Mouse (Mus musculus): ENCODE results near the gene Bcl2l11. TPM values are rescaled to one million over a fixed set of nuclear protein-coding genes. Genes with fewer than 3 reads are reported as not detected.

Gene Bcl2l11
- total RNA-seq, 2 experiments from 2014 or later: 3.7 to 5.8 TPM

DNA sequence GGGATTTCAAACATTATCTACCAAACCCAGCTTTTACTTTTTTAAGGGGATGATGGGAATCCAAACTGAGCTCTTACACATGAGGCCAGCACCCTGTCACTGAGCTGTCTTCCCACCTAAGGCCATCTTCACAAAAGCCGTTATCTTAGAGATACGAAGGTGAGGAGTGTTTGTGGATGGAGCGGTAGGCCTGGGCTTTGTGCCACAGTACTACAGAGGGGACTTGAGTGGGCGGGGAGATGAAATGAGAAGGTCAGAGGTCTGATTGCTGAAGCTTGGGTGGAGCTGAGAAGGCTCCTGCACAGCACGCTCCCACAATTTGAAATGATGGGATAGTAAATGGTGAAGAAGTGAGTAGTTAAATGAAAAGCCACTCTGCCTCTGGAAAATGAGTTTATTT, 21.0 kb upstream of the Bcl2l11 start:
- intact Hi-C loops (cut with DNase I): no loop called here

DNA sequence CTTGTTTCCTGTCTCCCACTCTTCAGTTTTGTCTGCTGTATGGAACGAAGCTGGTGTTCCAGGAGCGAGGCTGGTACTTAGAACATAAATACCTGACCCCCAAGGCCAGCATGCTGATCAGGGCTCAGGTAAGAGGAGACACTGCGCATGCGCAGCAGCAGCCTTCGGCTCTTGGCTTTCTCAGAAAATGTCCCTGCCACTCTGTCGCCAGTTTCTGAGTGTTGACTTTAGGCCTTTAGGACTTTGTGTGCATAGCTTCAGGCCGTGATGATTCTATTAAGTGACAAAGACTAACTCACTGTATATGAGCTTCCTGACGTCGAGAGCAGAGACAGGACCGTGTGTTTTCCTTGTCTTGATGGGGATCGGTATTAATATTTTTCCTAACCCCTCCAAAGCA, 20.2 kb upstream of the Bcl2l11 start:
- DNase-seq: no peak
- intact Hi-C loops (cut with DNase I): no loop called here

More for the DNA sequence above, 21.0 kb upstream of the Bcl2l11 start:
- no peak for DNase-seq

DNA sequence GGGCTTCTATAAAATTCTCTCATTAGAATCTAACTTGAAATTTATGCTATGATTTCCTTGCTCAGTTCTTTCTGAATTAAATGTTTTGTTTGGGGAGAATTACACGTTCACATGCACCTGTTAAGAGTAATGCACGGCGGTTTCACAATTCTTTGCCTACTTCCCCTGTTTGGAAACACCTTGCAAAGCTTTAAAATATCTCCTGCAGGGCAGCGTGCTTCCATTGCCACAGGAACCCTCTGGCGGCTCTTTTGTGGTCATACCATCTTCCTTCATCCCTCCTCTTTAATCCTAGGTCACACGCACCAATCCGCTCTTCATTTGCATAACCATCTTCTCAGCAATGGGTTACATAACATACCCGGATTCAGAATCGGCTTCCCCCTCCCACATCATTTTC, 14.3 kb upstream of the Bcl2l11 start:
- intact Hi-C loops (cut with DNase I): no loop called here

DNA sequence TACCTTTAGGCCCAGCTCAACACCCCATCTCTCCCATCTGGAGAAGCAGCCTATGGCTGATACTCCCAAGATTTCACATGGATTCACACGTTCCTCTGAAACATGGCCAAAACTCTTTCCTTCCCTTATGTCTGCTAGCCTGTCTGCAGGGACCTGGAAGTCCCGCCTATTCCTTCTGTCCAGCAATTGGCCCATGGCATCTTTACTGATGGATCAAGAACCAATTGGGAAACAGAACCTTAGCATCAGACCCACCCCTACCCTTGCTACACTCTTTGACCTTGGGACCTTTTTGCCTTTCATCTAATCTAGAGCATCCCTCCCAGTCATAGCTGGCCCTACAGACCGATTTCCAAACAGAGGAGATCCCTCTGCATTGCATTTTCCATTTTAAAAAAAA, 11.2 kb upstream of the Bcl2l11 start:
- intact Hi-C loops (cut with DNase I): no loop called here
- DNase-seq: no peak

More for the DNA sequence above, 14.3 kb upstream of the Bcl2l11 start:
- DNase-seq: no peak

DNA sequence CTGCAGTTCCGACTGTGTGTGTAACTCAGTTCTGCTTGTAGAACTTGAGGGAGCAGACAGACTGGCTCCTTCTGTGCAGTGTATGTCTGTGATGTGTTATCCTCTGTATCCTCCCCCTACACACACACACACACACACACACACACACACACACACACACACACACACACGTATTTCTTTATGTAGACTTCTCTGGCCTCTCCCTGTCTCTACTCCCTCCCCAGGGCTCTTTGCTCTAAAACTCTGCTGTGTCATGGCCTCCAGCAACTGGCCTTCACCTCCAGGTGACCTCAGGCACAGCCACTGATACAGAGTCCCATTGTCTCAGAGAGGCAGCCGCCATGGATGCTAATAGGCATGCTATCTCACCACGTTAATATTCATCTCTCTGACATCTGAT, 10.3 kb upstream of the Bcl2l11 start:
- no peak for DNase-seq

DNA sequence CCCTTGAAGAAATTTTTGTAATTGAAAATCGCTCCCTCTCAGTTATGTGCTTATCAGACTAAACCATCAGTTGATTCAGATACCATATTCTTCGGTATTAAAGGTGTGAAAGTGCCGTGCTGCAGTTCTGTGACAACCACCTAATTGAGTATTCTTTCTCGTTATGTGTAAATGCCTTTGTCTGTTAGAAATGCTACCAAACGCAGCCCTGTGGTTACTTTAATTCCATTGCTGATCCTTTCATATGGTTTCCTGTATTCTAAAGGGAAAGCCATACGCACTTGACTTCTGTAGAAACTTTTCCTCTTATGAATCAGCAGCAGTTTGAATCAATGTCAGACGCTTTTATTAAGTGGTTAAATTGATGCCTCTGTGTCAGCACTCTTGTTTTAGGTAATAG, 8.2 kb upstream of the Bcl2l11 start:
- intact Hi-C loops (cut with DNase I): no loop called here
- no peak for DNase-seq

More for the DNA sequence above, 10.3 kb upstream of the Bcl2l11 start:
- intact Hi-C loops (cut with DNase I): no loop called here

DNA sequence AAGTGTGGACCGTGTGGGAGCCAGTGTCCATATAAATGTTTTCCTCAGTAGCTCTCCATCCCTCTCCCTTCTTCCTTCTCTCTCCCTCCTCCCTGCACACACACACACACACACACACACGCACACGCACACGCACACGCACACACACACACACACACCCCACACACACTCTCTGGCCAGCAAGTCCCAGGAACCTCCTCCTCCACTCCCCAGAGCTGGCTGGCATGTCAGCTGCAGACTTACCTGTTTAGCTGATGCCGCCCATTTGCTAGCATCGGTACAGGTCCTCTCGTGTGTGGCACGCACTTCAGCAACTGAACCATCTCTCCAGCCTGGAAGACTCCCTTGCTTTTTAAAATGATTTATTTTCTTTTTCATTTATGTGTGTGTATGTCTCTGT, 6.9 kb upstream of the Bcl2l11 start:
- no peak for DNase-seq
- intact Hi-C loops (cut with DNase I): no loop called here

DNA sequence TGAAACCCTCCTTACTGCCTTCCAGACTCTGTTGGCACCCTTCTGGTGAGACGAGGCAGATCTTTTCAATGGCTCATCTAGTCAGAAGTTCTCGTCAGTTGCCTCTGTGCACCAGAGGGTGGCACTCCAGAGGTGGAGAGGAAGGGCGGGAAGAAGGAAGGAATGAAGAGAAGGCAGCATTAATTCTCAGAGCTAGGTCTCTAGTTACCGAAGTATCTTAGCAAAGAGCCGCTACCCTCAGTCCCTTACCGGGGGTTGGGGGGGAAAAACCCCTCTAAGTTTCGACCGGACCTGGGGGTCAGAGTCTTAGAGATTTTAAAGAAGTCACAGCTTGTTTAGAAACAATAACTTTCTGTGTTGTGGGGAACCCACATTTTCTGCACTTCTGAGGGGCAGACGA, 3.3 kb upstream of the Bcl2l11 start:
- peak in 1 of 2 experiments; percentile 40 for DNase-seq
- intact Hi-C loops (cut with DNase I): loop anchor here (2.0 to 10.0 kb wide), 2 partner anchors 234 to 452 kb away; no protein-coding TSS in a partner anchor

DNA sequence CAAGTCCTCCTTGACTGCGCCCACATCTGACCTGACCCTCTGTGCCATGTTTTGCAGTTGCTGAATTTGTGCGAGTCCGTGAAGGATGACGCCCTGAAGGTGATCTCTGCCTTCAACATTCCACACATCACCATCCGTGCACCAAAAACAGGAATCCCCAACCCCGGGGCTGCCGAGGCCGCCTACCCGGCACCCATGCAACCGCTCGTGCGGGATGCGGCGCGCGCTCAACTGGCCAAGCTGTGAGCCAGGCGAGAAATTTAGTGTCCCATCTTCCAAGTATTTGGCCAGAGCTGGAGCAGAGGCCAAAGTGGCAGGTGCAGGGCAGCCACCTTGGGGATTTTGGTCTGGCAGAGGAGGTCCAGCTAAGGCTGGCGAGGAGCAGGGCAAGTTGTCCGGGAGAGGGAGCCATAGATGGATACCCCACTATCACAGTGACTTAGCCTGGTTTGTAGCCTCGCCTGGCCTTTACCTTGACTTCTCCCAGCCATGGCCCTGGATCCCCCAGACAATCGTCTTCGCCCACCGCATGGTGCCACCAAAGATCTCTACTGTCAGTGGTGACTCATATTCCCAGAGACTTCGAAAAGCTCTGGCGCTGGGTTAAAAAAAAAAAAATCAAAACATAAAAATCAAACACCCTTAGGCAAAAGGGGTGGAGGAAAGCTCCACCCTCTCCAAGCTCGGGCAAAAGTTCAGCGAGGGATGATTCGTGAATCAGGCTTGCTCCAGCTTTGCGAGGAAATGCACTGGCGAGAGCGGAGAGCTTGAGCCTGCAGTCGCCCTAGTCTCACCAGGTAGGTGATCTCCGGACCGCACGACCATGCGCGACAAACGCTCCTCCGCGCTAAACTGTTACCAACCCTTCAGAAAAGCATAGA, 2.7 kb upstream of the Bcl2l11 start:
- intact Hi-C loops (cut with DNase I): loop anchor here (2.0 to 10.0 kb wide), 2 partner anchors 234 to 452 kb away; no protein-coding TSS in a partner anchor
- no peak for DNase-seq

DNA sequence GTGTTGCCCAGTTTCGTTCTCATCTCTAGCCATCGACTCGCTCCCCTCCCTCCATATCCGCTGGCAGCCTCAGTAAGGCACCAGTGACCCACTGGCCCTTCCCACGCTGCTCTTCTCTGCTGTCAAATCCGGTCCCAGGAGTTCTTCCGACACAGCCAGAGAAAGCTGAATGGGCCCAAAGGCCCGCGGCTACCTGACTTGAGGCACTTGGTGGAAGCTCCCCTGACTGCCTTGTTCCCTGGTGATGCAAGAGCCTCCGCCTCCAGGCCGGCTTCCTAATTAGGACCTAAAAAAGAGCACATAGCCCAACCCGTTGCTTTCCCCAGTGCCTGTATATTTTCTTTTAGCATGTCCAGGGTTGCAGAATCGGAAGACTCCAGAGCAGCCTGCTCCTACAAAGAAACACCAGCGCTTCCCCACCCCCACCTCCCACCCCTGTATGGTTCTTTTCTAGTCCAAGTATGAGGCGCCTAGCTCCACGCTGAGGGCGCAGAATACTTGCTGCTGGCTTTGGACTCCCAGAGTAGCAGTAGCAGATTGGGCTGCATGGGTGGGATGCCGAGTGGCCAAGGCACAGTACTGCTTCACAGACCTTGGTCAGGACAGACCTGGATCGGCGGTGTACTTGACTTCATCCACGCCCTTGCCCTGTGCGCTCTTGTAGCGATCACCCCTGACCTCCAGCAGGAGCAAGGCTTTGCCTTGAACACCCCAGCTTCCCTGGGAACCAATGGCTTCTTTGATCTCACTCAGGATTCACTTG, 1.7 kb upstream of the Bcl2l11 start:
- no peak for DNase-seq
- intact Hi-C loops (cut with DNase I): loop anchor here (1.0 to 10.0 kb wide), 3 partner anchors 235 to 451 kb away; no protein-coding TSS in a partner anchor

DNA sequence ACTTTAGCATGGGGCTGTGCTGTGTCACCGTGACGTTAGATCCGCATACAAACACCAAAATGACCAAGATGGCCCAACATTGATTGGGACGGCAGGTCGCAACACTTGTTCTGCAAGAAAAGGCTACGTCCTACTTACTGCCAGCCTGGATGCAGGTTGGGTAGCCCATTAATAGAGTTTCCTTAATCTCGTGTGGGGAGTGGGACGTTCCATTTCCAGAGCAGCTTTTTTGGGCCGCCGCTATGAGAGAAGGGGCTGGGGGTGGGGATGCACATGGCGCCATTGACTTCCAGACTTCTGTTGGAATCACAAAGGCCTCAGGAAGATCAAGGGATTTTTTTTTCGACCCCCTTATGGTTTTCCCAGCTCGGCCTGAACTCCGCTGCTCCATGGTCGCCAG, 1.1 kb upstream of the Bcl2l11 start:
- DNase-seq: no peak
- intact Hi-C loops (cut with DNase I): loop anchor here (1.0 to 10.0 kb wide), 3 partner anchors 123 to 450 kb away; no protein-coding TSS in a partner anchor

DNA sequence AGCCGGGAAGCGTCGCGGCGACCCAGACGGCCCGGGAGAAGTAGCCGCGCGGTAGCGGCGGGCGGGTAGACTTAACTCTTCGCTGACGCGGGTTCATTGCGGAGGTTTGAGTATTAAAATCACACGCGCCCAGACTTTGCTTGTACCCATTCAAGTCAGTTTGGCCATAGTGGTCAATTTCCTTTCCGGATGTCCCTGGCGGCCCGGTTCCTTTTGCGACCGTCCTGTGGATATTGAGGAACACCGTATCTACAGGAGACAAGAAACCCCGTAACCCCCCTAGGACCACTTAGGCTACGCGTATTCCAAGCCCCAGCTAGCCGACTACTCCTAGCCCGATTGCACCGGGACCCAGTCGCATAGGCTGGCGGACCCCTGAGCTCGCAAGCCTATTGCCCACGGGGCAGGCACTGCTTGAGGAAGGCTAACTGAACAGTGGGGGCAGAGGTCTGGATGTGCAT, 783 bp downstream of the Bcl2l11 start:
- peak in 1 of 2 experiments; percentile 41 for DNase-seq
- intact Hi-C loops (cut with DNase I): loop anchor here (5.0 to 10.0 kb wide), 2 partner anchors 121 to 448 kb away; no protein-coding TSS in a partner anchor

DNA sequence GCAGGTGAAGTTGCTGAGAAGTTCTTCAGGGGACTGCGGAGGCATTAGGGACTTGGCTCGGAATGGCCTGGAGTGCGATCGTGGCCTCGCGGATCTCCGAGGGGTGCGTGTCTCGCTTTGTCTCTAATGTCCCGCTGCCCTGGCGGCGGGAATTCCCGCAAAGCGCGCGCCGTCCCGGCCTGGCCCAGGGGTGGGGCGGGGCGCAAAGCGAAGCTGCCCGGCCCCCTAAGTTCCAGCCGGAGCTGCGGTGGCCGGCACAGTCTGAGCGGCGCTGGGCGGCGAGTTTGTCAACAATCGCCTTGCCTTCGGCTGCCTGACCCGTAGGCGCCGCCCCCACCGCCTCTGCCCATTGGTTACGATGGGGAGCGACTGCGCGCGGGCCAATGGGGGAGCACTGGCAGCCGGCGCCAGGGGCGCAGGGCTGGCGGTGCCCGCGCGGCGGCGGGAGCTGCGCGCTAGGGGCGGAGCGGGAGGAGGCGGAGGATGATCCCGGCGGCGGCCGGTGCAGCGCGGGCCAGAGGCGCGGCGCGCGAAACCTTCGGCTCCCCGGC, 1.4 kb downstream of the Bcl2l11 start:
- intact Hi-C loops (cut with DNase I): loop anchor here (5.0 to 10.0 kb wide), 2 partner anchors 120 to 448 kb away; no protein-coding TSS in a partner anchor
- peak; percentile 88 to 96 for DNase-seq

DNA sequence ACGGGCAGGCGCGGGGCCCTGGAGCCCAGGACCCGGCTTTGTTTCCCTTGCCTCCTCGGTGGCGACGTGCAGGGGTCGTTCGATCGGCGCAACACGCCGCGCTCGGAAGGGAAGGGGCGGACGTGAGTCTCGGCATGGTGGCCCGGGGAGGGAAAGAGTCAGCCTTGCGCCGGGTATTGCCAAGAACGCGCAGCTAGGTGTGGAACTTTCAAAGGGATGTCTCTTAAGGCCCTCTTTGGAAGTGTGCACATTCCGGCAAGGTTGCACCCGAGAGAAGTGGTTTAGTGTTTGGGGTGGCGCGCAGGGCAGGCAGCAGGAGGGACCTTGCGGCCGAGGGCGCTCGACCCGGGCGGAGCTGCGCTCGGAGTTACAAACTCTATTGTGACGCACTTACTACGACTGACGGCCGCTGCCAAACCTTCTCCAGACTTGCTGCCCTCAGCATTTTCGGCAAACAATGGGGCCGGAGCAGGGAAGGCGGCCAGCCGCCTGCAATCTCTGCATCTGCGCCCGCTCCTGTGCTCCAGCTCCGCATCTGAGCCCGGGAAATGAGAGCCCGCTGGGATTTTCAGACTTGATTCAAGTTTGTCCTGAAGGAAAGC, 2.0 kb downstream of the Bcl2l11 start:
- intact Hi-C loops (cut with DNase I): loop anchor here (5.0 to 10.0 kb wide), 2 partner anchors 120 to 447 kb away; no protein-coding TSS in a partner anchor
- DNase-seq: peak; percentile 70 to 73

DNA sequence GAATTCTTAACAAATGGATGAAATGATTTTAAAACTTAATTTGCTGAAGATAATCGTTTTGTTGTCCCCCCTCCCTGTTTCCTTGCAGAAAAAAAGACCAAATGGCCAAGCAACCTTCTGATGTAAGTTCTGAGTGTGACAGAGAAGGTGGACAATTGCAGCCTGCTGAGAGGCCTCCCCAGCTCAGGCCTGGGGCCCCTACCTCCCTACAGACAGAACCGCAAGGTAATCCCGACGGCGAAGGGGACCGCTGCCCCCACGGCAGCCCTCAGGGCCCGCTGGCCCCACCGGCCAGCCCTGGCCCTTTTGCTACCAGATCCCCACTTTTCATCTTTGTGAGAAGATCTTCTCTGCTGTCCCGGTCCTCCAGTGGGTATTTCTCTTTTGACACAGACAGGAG, 2.7 kb downstream of the Bcl2l11 start:
- DNase-seq: no peak
- intact Hi-C loops (cut with DNase I): loop anchor here (5.0 to 10.0 kb wide), 2 partner anchors 119 to 446 kb away; no protein-coding TSS in a partner anchor

DNA sequence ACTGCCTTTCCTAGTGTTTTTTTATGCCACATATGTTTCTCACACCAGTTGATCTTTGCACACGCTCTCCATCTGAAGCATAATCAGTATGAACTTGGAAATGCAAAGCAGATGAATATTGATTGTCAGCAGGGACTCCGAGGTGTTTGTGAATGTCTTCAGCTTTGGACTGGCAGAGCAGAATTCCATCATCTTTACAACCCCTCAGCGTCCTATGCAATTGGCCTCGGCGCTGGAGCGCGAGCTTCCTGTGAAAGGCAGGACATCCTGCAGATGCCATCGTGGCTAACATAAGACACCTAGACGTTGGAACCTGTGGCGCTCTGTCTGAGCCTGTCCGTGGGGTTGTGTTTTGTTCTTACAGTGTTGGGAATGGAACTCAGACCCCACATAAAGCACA, 5.7 kb downstream of the Bcl2l11 start:
- no peak for DNase-seq
- intact Hi-C loops (cut with DNase I): no loop called here

DNA sequence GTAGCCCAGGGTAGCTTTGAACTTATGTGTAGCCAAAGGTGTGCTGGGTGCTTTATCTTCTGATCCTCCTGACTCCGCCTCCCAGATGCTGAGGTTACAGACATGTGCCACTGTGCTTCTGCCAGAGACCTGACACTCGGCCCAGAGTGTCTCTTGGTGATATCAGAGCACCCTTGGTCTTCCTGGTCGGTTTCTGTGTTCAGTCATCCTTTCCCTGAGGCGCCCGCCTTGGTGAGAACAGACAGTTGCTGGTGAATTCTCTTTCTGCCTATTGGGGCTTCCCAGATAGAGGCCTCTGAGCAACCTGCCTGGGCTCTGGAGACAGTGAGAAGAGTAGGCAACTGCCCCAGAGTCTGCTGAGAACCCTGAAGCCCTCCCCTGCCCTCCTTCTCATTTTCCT, 6.8 kb downstream of the Bcl2l11 start:
- intact Hi-C loops (cut with DNase I): no loop called here
- DNase-seq: no peak

DNA sequence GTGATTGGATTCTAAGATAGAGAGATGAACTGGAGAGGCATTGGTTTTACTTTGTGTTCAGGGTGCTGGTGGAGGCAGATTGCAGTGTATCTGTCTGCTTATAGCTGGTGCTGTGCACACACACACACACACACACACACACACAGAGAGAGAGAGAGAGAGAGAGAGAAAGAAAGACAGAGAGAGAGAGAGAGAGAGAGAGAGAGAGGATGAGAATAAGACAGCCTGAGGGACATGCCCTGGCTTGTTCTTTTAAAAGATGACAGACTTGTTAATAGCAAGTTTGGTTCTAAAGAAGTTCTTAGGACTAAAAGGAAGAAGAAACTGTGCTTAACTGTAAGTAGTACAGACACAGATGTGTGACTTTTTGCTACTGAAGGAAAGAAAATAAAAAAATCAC, 8.0 kb downstream of the Bcl2l11 start:
- DNase-seq: no peak
- intact Hi-C loops (cut with DNase I): no loop called here

DNA sequence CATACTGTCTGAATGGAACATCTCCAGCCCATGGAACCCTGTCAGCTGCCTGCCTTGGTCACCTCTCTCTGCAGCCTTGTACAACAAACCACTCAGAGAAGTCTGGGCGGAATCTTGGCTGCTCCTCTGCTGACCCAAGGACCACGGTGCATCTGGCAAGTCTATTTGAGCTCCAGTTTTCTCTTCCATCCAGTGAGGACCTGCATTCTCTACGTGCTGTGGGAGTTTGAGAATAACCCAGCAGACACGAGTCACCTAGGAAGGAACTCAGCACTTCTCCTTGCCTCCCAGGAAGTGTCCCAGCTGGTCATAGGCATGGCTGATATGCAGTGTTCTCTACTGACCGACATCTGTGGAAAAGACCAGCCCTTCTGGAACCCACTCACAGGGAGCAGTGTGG, 8.6 kb downstream of the Bcl2l11 start:
- intact Hi-C loops (cut with DNase I): no loop called here
- DNase-seq: no peak

DNA sequence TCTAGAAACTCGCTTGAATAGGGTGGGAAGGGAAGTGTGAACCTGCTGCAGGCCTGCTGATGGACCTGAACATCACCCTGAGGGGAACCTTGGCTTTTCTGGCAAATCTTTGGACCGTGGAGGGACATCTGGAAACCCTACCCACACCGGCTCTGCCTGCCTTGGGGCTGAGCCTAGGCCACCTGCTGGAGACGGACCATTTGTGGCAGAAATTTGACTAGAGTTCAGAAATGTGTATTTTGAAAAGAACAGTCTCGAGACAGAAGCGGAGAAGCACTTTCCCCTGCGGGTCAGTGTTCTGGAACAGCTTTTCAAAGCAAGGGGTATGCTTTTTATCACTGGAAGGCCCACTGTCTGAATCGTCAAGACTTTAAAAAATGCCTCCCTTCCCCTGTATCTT, 9.1 kb downstream of the Bcl2l11 start:
- DNase-seq: no peak
- intact Hi-C loops (cut with DNase I): no loop called here
